Mouse (Mus musculus): ENCODE measurements around the gene Pigk. TPM values are rescaled to one million over a fixed set of nuclear protein-coding genes. Genes with fewer than 3 reads are reported as not detected.

Gene Pigk
- polyA plus RNA-seq, 1 experiment from 2014 or later: 59.6 TPM

DNA sequence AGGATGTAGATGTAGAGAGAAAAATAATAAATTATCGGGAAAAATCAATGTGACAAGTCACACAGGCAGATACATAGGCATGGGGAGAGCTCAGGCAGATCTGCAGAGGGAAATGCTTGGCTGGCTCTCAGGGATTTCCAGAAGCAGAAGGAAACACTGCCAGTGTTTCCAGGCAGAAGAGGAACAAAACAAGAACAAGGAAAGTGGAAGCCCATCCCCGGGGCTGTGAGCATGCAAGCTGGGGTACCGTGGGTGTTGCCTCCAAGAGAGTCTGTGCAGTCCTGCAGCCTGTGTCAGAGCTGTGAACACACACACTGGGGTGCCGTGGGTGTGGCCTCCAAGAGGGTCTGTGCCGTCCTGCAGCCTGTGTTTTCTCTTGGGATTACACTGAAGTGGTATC is 279.7 kb downstream of the Pigk start:
- no peak overlapping the region for H3K4me3 ChIP-seq (ENCODE audit: low read depth, low read length)
- no peak for ATAC-seq
- H3K36me3 ChIP-seq (ENCODE audit: control insufficient read depth, insufficient read depth, low read length): no peaks in the 10 kb centered on the region
- no peaks in the 10 kb centered on the region for H3K9me3 ChIP-seq (replicated peaks; ENCODE audit: control insufficient read depth, low read length, poor library complexity, severe bottlenecking)
- 66% methylated on average over 5 of the region's 5 CpGs for WGBS
- no peak overlapping the region for H3K9ac ChIP-seq (ENCODE audit: low read depth, low read length)
- H3K4me2 ChIP-seq (ENCODE audit: low read length): no peak overlapping the region
- H3K27me3 ChIP-seq (ENCODE audit: control insufficient read depth, insufficient read depth, low read depth, low read length): no peaks in the 10 kb centered on the region
- no peaks in the 10 kb centered on the region for H3K4me1 ChIP-seq (ENCODE audit: control insufficient read depth, insufficient read depth, low read length)
- H3K27ac ChIP-seq (ENCODE audit: low read length): no peak overlapping the region

DNA sequence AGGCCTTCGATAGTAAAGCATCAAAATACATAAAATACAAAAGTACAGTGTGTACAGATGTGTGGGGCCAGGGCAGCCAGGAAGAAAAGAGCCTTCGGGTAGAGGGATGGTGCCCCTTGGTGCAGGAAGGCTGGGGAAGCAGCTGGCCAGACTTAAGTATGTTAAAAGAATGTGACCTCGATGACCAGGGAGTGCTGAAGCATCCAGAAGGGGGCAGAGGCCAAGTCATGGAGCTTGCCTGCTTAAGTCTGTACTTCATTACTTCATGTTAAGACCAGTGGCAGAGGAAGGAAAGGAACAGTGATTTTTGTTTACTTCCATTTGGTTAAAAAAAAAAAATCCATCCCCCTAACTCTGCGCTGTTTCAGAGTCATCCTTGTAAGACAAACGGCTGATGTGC is 284.2 kb downstream of the Pigk start:
- WGBS: 49% methylated on average over 5 of the region's 5 CpGs
- H3K4me3 ChIP-seq (ENCODE audit: low read depth, low read length): no peak overlapping the region
- H3K27me3 ChIP-seq (ENCODE audit: control insufficient read depth, insufficient read depth, low read depth, low read length): no peaks in the 10 kb centered on the region
- H3K9me3 ChIP-seq (replicated peaks; ENCODE audit: control insufficient read depth, low read length, poor library complexity, severe bottlenecking): no peaks in the 10 kb centered on the region
- no peak overlapping the region for H3K9ac ChIP-seq (ENCODE audit: low read depth, low read length)
- no peaks in the 10 kb centered on the region for H3K4me1 ChIP-seq (ENCODE audit: control insufficient read depth, insufficient read depth, low read length)
- H3K4me2 ChIP-seq (ENCODE audit: low read length): no peak overlapping the region
- ATAC-seq: no peak
- H3K36me3 ChIP-seq (ENCODE audit: control insufficient read depth, insufficient read depth, low read length): no peaks in the 10 kb centered on the region
- H3K27ac ChIP-seq (ENCODE audit: low read length): no peak overlapping the region

- Histone ChIP-seq H3K27me3 (ENCODE audit: control insufficient read depth, insufficient read depth, low read depth, low read length) (no peaks in the 10 kb centered on the region), H3K9ac (ENCODE audit: low read depth, low read length) (no peak overlapping the region), H3K36me3 (ENCODE audit: control insufficient read depth, insufficient read depth, low read length) (no peaks in the 10 kb centered on the region), H3K27ac (ENCODE audit: low read length) (no peak overlapping the region), H3K4me3 (ENCODE audit: low read depth, low read length) (no peak overlapping the region), H3K4me2 (ENCODE audit: low read length) (no peak overlapping the region), H3K9me3 (replicated peaks; ENCODE audit: control insufficient read depth, low read length, poor library complexity, severe bottlenecking) (no peaks in the 10 kb centered on the region), H3K4me1 (ENCODE audit: control insufficient read depth, insufficient read depth, low read length) (no peaks in the 10 kb centered on the region)
- no peak for ATAC-seq
- whole genome bisulfite sequencing: 72% methylated on average over 5 of the region's 5 CpGs
Observed at GRCm38 (mm10) chr3:152998901-152999300, 285.0 kb downstream of the Pigk start.

DNA sequence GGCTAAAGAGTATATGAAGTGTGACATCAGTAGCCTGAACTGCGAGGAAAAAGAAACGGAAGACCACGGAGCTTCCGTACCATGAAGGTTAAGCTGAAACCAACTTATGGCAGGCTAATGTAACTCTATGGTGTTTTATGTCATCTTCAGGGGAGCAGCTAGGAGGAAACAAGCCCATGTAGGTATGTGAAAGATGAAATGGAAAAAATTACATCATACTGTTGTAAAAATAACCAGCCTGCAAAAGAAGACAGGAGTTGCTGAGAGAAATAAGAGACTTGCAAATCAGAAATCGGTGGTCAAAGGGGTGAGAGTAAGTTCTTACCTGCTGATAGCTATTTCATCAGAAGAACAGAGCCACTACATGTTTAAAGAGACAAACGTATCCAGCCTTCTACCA is 293.0 kb downstream of the Pigk start:
- no peak for ATAC-seq
- H3K4me1 ChIP-seq (ENCODE audit: control insufficient read depth, insufficient read depth, low read length): no peaks in the 10 kb centered on the region
- H3K9me3 ChIP-seq (replicated peaks; ENCODE audit: control insufficient read depth, low read length, poor library complexity, severe bottlenecking): no peaks in the 10 kb centered on the region
- no peak overlapping the region for H3K27ac ChIP-seq (ENCODE audit: low read length)
- 91% methylated on average over 6 of the region's 6 CpGs for WGBS
- H3K9ac ChIP-seq (ENCODE audit: low read depth, low read length): no peak overlapping the region
- H3K4me3 ChIP-seq (ENCODE audit: low read depth, low read length): no peak overlapping the region
- H3K4me2 ChIP-seq (ENCODE audit: low read length): no peak overlapping the region
- no peaks in the 10 kb centered on the region for H3K36me3 ChIP-seq (ENCODE audit: control insufficient read depth, insufficient read depth, low read length)
- no peaks in the 10 kb centered on the region for H3K27me3 ChIP-seq (ENCODE audit: control insufficient read depth, insufficient read depth, low read depth, low read length)

GRCm38 (mm10) chr3:153016355-153016754 is 302.5 kb downstream of the Pigk start:
- Histone ChIP-seq H3K4me1 (ENCODE audit: control insufficient read depth, insufficient read depth, low read length) (no peaks in the 10 kb centered on the region), H3K4me3 (ENCODE audit: low read depth, low read length) (no peak overlapping the region), H3K9me3 (replicated peaks; ENCODE audit: control insufficient read depth, low read length, poor library complexity, severe bottlenecking) (no peaks in the 10 kb centered on the region), H3K4me2 (ENCODE audit: low read length) (no peak overlapping the region), H3K9ac (ENCODE audit: low read depth, low read length) (no peak overlapping the region), H3K36me3 (ENCODE audit: control insufficient read depth, insufficient read depth, low read length) (no peaks in the 10 kb centered on the region), H3K27me3 (ENCODE audit: control insufficient read depth, insufficient read depth, low read depth, low read length) (no peaks in the 10 kb centered on the region), H3K27ac (ENCODE audit: low read length) (no peak overlapping the region)
- WGBS: 76% methylated on average over 8 of the region's 8 CpGs
- ATAC-seq: no peak

- Histone ChIP-seq H3K4me1 (ENCODE audit: control insufficient read depth, insufficient read depth, low read length) (no peaks in the 10 kb centered on the region), H3K4me2 (ENCODE audit: low read length) (no peak overlapping the region), H3K27ac (ENCODE audit: low read length) (no peak overlapping the region), H3K27me3 (ENCODE audit: control insufficient read depth, insufficient read depth, low read depth, low read length) (no peaks in the 10 kb centered on the region), H3K4me3 (ENCODE audit: low read depth, low read length) (no peak overlapping the region), H3K36me3 (ENCODE audit: control insufficient read depth, insufficient read depth, low read length) (no peaks in the 10 kb centered on the region), H3K9ac (ENCODE audit: low read depth, low read length) (no peak overlapping the region), H3K9me3 (replicated peaks; ENCODE audit: control insufficient read depth, low read length, poor library complexity, severe bottlenecking) (no peaks in the 10 kb centered on the region)
- WGBS: 77% methylated on average over 10 of the region's 10 CpGs
- no peak for ATAC-seq
Observed at GRCm38 (mm10) chr3:153018051-153018450, 304.2 kb downstream of the Pigk start.

- ATAC-seq: no peak
- Histone ChIP-seq H3K9ac (ENCODE audit: low read depth, low read length) (no peak overlapping the region), H3K4me2 (ENCODE audit: low read length) (no peak overlapping the region), H3K27me3 (ENCODE audit: control insufficient read depth, insufficient read depth, low read depth, low read length) (no peaks in the 10 kb centered on the region), H3K36me3 (ENCODE audit: control insufficient read depth, insufficient read depth, low read length) (no peaks in the 10 kb centered on the region), H3K4me1 (ENCODE audit: control insufficient read depth, insufficient read depth, low read length) (no peaks in the 10 kb centered on the region), H3K27ac (ENCODE audit: low read length) (no peak overlapping the region), H3K4me3 (ENCODE audit: low read depth, low read length) (no peak overlapping the region), H3K9me3 (replicated peaks; ENCODE audit: control insufficient read depth, low read length, poor library complexity, severe bottlenecking) (no peaks in the 10 kb centered on the region)
- WGBS: 73% methylated on average over 11 of the region's 11 CpGs
Observed at GRCm38 (mm10) chr3:153024016-153024415, 310.1 kb downstream of the Pigk start.

Other genes starting within 250 kb of the Pigk start
- 18.4 and 20.9 TPM in 2 replicates for gene Ak5, start 45.7 kb upstream of the Pigk start, polyA plus RNA-seq (2015; fragmentation: Nextera tagmentation; extraction: Ambion mirVana)

Measured in midbrain, embryonic 16.5 days (tissue).